Mouse (Mus musculus): Measurements from ENCODE around the gene Chchd5.

Gene Chchd5

DNA sequence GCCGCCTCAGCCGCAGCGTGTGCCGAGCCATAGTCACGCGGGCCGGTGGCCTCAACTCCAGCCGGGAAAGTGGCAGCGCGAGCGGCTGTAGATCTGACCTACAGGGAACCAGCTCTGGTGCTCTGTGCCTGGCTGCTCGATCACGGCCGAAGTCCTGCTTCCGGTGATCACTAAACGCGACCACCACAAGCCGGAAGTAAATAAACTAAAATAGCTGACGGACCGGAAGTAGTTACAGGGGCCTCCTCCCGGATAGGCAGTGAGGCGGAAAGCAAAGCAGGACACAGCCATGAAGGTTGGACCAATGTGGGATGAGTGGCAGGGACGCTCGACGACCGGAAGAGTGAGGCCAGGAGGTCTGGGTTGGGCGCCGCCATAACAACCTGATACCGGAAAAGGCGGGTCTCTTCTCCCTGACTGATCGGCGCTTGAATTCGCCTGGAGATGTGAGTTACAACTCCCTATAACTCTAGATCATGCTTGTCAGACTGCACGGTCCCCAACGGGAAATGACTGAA is at the start of gene Chchd5:
Chchd5 (plus strand) TSS at position 289 of the 518 bp plus-strand sequence.
- DNase-seq (ENCODE audit: low spot score in 2 of 2), result peak; percentile 73 to 86

DNA sequence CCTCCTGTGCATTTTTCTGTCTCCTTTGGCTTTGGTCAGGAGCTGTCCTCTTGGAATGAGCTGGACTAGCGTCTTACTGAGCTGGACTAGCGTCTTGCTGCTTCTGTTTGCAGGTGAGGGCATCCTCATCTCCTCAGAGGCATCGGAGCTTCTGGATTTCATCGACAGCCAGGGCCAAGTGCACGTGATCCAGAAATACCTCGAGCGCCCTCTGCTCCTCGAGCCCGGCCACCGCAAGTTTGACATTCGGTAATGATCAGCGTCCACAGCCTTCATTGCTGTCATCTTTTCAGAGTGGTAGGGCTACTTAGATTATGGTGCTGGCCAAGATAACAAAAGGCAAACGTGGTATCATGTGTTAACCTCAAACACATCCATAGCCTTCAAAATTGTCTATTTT is 48.4 kb upstream of the Chchd5 start:
- no peak for DNase-seq (ENCODE audit: low spot score in 2 of 2)

DNA sequence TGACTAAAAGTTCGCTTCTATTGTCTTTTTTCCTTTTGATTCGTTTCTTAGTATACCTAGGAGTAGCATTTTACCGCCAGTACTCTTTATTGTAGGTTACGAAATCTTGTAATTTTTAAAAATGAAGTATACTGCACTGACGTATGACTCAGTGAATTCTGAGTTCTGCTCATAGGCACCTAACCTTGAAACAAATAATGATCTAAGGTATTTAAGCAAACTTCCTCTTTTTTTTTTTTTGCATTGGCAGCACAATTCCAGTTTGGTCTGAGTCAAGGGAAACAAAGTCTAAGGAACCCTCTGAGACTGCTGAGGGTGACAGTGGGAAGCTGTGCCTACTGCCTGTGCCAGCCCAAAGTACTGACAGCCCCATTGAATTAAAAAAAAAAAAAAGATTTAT is 46.0 kb upstream of the Chchd5 start:
- DNase-seq (ENCODE audit: low spot score in 2 of 2), result no peak

DNA sequence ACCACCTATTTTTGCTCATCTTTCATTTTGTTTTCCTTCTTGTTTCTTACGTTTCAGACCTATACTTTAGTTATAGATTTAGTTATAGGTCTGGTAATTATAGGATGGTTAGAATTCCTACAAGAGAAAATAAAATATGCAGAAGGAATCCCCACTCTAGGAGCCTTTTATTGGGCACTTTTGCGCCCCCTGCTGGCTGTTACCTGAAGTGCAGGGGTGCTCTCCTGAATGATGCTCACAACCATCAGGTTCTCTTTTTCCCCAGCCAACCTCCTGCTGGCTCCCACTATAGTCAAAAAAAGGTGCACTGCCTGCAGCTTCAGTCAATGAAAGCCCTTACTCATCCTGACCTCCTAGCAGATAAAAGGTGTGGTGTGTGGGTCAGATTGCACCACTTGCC is 44.5 kb upstream of the Chchd5 start:
- no peak for DNase-seq (ENCODE audit: low spot score in 2 of 2)

DNA sequence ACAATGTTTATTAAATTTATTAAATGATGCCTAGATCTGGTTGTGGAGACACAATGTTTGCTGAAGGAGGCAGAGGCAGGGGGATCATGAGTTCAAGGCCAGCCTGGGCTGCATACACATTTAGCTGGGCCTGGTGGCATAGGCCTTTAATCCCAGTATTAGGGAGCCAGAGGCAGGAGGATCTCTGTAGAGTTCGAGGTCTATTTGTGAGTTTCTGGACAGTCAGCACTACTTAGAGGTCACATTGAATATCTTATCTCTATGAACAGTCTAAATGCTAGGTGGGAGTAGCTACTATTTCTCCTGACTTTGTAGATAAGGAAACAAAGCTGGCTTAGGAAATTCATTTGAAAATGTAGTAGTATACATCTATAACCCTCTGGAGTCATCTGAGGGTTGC is 42.0 kb upstream of the Chchd5 start:
- no peak for DNase-seq (ENCODE audit: low spot score in 2 of 2)

DNA sequence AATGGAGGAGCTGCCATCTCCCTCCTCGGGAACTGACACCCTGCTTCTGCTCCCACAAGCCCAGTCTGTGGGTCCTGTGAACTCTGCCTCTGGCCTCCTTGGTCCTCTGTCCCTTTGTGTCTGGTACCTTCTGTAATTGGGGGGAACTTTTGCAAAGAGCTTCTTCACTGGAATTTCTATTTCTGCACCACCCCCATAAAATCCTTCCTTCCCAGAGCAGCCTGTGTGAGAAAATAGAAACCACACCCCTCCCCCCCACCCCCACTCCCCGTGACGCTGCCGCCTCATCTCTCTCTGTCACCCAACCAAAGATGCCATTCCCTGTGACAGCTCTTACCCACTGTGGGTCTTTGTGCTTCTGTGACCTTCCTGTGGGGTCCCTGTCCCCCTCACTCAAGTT is 39.1 kb upstream of the Chchd5 start:
- DNase-seq (ENCODE audit: low spot score in 2 of 2), result no peak

DNA sequence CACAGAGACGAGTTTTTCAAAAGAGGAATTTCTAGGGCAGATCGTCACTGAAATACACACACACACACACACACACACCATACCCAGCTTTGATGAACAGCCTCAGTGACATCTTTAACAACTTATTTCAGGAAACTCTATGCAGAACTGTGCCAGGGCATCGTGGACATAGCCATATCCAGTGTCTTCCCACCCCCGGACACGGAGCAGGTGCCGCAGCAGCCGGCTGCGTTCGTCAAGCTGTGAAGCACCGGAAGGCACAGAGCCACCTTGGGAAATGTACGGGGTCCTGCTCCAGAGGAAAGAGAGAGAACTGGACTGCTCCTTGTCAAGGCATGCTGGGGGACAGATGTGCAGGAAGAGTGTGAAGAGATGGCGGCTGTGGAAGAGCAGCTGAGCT is 36.7 kb upstream of the Chchd5 start:
- no peak for DNase-seq (ENCODE audit: low spot score in 2 of 2)

DNA sequence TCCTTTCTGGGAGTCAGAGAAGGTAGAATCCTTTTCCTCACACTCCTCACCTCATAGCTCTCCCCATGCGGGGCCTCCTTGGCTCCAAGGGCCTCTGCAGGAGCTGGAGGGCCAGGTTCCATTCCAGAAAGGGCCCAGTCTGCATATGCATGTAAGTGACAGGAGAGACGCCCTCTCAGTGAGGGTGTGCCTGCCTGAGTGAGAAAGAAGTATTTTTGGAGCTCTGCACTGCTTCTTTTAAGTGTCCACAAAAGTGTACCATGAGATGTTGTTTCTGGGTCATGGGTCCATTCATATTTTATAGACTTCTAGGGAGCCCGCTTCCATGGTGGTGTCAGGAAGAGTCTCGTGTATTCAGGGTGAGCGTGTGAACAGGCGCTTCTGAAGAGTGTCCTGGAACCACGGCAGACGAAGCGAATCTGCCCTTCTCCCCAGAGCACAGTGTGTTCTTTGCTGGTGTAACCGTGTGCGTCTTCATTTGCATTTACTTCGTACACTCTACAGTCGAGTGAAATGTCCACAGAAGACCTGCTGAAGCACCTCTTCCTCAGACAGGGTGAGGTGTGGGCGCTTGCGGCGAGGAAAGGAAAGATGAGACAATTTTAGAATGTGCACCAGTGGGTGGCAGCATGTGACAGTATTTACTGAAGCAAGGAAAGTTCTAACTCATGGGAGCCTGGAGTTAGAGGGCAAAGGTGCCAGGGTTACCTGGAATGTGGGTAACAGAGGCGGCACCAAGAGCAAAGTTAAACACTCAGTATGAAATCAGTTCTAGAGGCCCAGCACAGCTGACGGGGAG is 35.4 kb upstream of the Chchd5 start:
- DNase-seq (ENCODE audit: low spot score in 2 of 2), result peak in 1 of 2 experiments; percentile 21

DNA sequence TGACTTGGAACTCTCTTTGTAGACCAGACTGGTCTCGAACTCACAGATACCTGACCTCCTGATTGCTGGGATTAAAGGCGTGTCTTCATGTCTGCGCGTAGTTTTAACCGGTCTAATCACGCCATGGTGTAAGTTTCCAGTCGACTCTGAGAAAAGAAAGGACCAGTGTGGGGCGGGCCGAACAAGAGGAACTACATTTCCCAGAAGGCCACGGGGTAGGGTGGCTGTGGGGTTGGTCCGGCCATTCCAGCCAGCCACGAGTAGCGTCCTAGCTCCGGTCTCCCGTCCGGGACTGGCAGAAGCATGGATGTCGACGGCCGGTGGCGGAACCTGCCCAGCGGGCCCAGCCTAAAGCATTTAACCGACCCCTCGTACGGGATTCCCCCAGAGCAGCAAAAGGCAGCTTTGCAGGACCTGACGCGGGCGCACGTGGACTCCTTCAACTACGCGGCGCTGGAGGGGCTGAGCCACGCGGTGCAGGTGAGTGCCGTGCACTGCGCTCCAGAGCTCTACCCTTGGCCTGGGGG is 28.7 kb upstream of the Chchd5 start, which contains the start of gene Polr1b:
Polr1b (plus strand) TSS at position 212 of the 527 bp plus-strand sequence.
- peak; percentile 81 to 87 for DNase-seq (ENCODE audit: low spot score in 2 of 2)

DNA sequence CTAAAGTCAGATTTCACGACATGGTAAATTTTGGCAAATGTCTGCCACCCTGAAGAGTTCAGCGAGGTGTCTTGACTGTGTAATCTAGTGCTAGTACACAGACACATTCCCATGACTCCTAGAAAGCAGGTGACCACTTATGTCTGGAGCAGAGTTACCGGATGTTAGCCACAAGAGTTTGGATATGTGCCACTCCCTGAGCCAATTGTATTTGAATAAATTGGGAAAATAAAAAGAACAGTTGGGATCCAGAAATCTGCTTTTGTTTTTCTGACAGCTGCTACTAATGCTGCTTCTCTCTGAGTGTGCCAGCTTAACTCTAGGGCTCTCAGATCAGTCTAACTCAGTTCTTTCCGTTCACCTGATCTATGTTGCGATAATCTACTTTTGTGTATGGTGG is 16.6 kb upstream of the Chchd5 start:
- no peak for DNase-seq (ENCODE audit: low spot score in 2 of 2)

DNA sequence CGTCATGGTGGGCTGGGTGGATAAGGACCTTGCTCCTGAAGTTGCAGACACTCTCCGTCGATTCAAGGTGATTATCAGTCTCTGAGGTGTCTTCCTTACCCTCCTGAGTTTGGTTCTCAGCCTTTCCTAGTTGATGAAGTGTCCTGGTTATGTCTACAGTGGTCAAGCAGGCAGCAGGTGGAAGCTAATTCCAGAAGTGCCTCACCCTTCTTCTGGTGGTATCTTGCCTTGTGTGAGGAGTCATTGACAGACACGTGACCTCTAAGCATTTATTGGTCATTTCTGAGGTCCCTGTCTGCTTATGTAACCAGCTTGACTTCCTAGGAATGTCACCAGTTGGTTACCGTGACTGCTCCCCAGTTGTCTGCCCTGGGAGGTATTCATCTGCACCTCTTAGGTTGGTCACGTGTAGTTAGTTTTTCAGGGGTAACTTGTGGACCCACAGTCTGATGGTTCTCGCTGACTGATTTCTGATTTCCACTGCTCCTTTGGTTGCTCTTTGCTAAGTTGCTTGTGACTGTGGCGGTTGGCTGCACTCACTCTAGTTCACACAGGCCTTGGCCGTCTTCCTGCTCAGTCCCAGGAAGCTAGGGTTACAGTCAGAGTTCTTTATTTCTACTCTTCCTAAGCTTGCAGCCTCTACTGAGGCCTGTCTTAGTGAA is 13.7 kb upstream of the Chchd5 start:
- no peak for DNase-seq (ENCODE audit: low spot score in 2 of 2)

DNA sequence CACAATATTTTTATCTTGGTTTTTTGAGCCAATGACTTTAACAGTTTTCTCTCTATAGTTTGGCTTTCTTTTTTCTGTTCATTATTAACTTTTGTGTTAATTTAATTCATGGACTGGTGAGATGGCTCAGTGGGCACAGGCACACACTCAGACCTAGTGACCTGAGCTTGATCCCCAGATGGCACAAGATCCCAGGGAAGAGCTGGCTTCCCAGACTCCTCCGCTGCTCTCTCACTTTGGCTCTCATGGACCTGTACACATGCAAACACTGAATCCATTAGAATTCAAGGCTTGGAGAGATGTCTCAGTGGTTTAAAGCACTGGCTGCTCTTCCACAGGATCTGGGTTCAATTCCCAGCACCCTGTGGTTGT is 13.1 kb upstream of the Chchd5 start:
- no peak for DNase-seq (ENCODE audit: low spot score in 2 of 2)

DNA sequence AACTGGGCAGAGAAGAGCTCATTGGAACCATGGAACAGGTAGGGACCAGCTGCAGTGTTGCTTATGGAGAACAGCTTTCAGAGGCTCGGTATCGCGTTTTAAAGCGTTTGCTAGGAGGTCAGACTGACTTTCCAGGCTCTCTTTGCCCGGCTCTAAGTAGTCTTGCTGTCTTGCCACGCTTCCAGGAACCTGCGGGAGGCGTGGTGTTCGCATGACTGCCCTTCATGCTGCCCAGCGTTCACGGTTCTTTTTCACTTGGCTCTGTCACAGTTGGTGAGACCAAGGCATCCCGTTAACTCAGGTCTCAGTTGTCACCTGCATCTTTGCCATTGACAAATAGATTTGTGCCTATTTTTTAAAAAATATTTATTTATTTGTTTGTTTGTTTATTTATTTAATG is 11.4 kb upstream of the Chchd5 start:
- no peak for DNase-seq (ENCODE audit: low spot score in 2 of 2)

DNA sequence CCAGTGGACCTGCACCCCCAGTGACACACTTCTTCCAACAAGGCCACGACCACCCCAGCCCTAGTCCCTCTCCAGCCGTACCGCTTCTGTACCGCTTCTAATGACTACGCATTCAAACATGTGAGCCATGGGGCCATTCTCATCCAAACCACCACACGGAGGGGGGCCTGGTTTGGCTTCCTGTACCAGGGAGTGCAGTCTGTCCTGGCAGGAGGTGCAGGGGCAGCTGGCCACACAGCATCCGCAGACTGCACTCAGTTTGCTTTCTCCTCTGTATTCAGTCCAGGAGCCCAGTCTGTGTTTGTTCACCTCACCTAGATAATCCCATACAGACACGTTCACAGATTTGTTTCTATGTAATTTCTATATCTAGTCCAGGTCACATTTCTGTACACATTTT is 7.5 kb upstream of the Chchd5 start:
- DNase-seq (ENCODE audit: low spot score in 2 of 2), result no peak

DNA sequence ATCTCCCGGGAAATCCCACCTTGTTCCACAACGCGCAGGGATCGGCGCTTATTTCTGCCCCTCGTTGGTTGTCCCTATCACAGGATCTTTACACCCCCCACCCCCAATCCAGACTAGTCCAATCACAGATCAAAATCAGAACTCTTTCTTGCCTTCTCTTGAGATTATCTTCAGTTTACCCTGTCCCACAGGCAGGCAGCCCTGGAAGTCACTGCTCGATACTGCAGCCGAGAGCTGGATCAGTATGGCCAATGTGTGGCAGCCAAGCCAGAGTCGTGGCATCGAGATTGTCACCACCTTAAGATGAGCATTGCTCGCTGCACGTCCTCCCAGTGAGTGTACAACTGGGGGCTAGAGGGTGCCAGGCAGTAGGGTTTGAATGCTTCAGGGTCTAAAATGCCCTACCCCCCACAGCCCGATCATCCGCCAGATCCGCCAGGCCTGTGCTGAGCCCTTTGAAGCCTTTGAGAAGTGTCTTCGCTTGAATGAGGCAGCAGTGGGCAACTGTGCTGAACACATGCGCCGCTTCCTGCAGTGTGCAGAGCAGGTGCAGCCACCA is 566 bp downstream of the Chchd5 start:
- DNase-seq (ENCODE audit: low spot score in 2 of 2), result no peak

DNA sequence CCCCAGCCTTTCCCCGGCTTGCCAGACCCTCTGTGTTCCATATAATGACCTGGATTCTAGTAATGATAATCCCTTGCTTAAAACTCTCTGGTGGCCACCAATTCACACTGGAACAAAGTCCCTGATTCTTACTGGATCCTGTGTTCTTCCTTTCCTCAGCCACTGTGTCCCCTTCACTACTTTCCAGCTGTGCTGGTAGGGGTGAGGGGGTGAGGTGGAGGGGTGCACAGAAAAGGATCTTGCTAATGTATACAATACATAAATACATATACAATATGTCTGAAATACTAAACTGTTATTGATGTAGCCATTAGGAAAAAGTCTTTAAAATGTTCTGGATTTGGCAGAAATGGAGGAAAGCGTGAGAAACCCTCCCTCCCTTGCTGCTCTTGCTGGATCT is 1.3 kb downstream of the Chchd5 start:
- DNase-seq (ENCODE audit: low spot score in 2 of 2), result no peak

DNA sequence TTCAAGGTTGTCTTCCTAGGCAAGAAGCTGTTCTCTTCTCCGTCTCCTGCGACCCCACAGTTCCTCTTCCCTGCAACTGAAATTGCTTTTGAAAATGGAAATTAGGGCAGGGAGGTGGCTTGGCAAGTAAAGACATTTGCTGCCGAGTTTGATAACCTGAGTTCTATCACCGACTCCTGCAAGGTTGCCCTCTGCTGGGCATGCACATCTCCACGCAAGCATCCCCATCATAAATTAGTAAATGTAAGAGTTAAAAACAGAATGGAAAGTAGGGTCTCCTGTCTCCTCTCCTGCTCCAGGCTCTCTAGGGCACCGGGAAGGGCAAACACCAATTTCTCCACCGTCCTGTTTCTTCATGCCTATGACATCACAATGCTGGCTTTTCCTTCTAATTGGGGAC is 2.7 kb downstream of the Chchd5 start:
- DNase-seq (ENCODE audit: low spot score in 2 of 2), result no peak

DNA sequence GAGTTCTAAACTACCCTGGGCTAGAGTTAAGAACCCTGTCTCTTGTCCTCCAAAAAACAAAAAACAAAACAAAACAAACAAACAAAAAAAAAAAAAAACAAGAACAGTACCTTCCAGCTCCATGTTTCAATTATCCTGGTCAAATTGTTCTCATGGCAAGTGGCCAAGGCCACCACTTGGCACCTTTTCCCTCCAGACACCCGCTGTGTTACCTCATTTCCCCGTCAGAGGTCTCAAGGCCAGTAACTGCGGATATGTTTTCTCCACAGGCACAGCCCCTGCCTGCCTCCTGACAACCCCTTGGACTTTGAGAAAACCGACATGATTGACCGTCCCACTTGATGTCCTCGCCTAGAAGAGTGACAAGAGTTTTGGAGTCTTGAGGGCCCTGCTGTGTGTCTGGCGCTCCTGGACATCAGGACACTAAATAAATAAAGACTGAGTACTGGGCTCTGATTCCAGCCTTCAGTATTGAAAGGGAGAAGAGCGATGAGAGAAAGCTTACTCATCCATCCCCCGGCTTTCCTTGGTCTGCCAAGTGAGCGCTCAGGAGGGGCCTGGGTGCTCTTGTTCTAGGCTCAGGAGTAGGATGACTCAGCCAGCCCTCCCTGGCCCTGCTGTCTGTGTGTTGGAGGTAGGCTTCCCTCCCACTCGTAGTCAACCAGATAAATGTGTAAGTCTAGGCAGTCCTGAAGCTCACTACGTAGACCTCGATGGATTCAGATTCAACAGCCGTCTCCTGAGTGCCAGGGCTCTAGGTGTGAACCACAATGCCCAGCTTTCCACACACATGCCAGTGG is 3.7 kb downstream of the Chchd5 start:
- peak; percentile 15 to 31 for DNase-seq (ENCODE audit: low spot score in 2 of 2)

DNA sequence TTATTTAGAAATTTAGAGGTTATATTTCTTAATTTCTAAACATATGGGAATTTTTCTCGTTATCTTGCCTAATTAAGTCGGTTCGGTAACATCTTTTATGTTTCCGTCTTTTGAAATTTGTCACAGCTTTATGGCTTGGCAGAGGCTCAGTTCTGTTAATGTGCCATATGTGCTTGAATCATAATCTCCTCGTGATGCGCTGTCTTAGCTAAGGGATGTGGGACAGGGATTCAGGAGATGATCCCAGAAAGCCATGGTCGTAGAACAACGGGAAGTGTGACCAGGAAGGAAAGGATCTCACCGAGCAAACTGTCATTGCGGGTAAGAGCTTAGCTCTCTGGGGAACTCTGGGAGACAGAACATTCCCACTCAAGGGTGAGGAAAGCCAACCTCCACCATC is 10.4 kb downstream of the Chchd5 start:
- DNase-seq (ENCODE audit: low spot score in 2 of 2), result no peak

DNA sequence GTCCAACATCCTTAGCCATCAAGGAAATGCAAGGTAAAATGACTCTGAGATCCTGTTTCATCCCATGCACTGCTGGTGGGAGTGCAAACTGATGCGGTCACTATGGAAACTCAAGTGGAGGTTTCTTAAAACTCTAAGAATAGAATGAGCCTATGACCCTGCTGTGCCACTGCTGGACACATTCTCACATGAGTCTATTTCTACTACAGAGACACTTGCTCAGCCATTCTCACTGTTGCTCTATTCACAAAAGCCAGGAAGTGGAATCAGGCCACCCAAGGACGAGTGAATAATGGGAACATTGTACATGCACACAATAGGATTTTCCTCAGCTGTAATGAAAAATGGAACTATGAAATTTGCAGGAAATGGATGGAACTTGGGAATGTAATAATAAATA is 19.3 kb downstream of the Chchd5 start:
- DNase-seq (ENCODE audit: low spot score in 2 of 2), result no peak

DNA sequence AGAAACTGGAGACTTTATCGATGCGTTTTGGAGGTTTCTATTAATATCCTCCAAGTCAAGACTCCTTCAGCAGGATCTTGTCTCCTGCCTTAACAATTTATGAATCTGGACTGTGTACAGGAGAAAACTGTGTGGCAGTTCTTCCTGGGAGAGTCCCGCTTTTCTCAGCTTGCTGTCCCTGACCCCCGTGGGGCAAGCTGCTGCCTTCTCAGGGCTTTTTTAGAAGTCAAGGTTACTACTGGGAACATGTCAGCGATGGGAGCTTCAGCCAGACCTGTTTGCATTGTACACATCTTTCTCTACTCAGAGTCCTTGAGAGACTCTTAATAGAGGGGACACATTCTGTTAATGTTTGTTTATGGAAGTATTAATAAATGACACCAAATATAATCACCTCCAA is 20.9 kb downstream of the Chchd5 start:
- no peak for DNase-seq (ENCODE audit: low spot score in 2 of 2)

DNA sequence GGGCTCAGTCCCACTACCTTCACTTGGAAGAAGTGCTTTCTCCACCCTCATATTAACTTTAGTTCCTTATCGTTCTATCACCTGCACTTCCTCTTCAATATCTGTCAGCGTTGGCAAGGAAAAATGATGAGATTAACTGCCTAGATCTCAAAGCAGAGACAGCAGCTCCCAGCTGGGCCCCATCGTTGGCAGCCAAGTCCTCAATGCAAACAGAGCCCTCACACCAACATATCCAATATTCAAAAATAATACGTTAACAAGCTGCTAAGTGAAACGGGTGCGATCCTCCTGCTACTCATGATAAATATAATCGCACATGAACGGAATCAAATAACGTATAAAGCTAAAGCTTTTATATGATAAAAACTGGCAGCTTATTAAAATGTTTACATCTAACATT is 21.6 kb downstream of the Chchd5 start:
- DNase-seq (ENCODE audit: low spot score in 2 of 2), result no peak
